Mouse (Mus musculus): ENCODE data around the gene Grb10. TPM values are rescaled to one million over a fixed set of nuclear protein-coding genes. Genes with fewer than 3 reads are reported as not detected.
A peak's percentile ranks its signal among the peaks of the same experiment; 100 is the strongest.

Grb10 gene
- polyA plus RNA-seq, 1 experiment from 2014 or later: 45.9 TPM

DNA sequence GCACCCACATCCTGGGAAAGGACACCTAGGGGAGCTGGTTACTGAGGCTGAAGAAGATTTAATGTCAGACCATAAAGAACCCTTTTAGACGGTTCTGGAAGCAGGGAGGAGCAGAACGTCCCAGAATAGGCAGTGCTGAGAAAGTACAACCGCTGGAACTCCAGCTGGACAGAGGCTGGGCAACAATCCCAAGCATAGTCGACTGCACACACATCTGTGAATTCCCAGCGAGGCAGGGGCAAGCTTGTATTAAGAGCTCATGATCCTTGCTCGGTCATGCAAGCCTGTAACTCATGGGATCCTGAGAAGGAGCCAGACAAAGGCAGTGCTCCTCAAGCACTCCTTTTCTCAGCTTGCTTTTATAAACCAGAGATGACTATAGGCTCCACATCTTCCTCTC lies 69.7 kb downstream of the Grb10 start:
- Histone ChIP-seq H3K9ac (ENCODE audit: low read depth, low read length) (no peak overlapping the region), H3K9me3 (ENCODE audit: control insufficient read depth) (no peaks in the 10 kb centered on the region), H3K4me2 (replicated peaks; ENCODE audit: low read depth) (no peak overlapping the region), H3K4me1 (replicated peaks; ENCODE audit: control insufficient read depth, insufficient read depth, low read length) (no peaks in the 10 kb centered on the region), H3K36me3 (ENCODE audit: control insufficient read depth, insufficient read depth) (no peaks in the 10 kb centered on the region), H3K27me3 (replicated peaks; ENCODE audit: control insufficient read depth, insufficient read depth, low read length) (no peaks in the 10 kb centered on the region), H3K27ac (ENCODE audit: low read depth, low read length) (0 out of 2 replicates have a peak overlapping the region, but pooled peaks have one; percentile 15), H3K4me3 (ENCODE audit: low read depth, low read length) (no peak overlapping the region)
- no peak for ATAC-seq
- TF ChIP-seq CTCF (IDR thresholded peaks at IDR 0.05; ENCODE audit: low read depth): no peak
- 59% methylated on average over 6 of the region's 6 CpGs for WGBS

DNA sequence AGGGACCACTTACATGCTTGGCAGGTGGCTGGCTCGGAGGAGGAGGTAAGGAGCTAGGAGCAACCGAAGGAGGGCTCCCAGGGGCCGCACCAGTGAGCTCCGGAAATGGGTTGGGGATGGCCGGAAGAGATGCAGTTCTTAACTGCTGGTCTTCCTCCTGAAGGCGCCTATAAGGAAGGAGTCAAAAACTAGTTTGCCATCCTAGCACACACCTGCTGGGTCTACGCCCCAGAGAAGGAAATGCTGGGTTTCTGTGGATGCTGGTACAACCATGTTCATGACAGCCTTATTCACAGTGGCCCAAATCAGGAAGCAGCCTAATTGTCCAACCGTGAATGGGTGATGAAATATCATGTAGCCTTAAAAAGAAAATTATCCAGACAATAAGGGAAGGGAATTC lies 71.0 kb downstream of the Grb10 start:
- Histone ChIP-seq H3K36me3 (ENCODE audit: control insufficient read depth, insufficient read depth) (no peaks in the 10 kb centered on the region), H3K27ac (ENCODE audit: low read depth, low read length) (no peak overlapping the region), H3K27me3 (replicated peaks; ENCODE audit: control insufficient read depth, insufficient read depth, low read length) (no peaks in the 10 kb centered on the region), H3K9me3 (ENCODE audit: control insufficient read depth) (no peaks in the 10 kb centered on the region), H3K9ac (ENCODE audit: low read depth, low read length) (no peak overlapping the region), H3K4me3 (ENCODE audit: low read depth, low read length) (no peak overlapping the region), H3K4me2 (replicated peaks; ENCODE audit: low read depth) (no peak overlapping the region), H3K4me1 (replicated peaks; ENCODE audit: control insufficient read depth, insufficient read depth, low read length) (no peaks in the 10 kb centered on the region)
- ATAC-seq: no peak
- no peak for TF ChIP-seq CTCF (IDR thresholded peaks at IDR 0.05; ENCODE audit: low read depth)
- WGBS: 89% methylated on average over 8 of the region's 8 CpGs

DNA sequence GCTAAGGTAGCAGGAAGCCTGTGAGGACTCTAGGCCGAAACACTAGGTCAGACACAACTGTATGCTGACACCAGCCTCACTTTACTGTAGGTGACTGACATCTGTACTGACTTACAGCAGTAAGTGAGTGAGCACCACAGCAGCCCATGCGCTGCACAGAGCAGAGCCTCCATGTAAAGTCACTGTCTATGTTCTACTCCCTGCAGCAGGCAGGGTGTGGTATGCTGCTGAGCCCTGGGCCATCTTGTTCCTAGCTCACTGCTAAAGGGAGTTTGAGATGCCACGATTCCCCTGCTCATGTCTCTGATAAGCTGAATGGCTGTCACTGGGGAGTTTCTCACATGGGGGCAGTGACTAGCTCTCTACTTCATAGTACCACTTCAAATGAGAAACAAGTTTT lies 72.3 kb downstream of the Grb10 start:
- Histone ChIP-seq H3K9ac (ENCODE audit: low read depth, low read length) (no peak overlapping the region), H3K9me3 (ENCODE audit: control insufficient read depth) (no peaks in the 10 kb centered on the region), H3K4me3 (ENCODE audit: low read depth, low read length) (no peak overlapping the region), H3K36me3 (ENCODE audit: control insufficient read depth, insufficient read depth) (no peaks in the 10 kb centered on the region), H3K27me3 (replicated peaks; ENCODE audit: control insufficient read depth, insufficient read depth, low read length) (no peaks in the 10 kb centered on the region), H3K4me2 (replicated peaks; ENCODE audit: low read depth) (no peak overlapping the region), H3K27ac (ENCODE audit: low read depth, low read length) (no peak overlapping the region), H3K4me1 (replicated peaks; ENCODE audit: control insufficient read depth, insufficient read depth, low read length) (0 out of 2 replicates have a peak, but pooled peaks cover 5% of the 10 kb centered on the region)
- no peak for ATAC-seq
- no peak for TF ChIP-seq CTCF (IDR thresholded peaks at IDR 0.05; ENCODE audit: low read depth)
- 78% methylated on average over 3 of the region's 3 CpGs for WGBS

DNA sequence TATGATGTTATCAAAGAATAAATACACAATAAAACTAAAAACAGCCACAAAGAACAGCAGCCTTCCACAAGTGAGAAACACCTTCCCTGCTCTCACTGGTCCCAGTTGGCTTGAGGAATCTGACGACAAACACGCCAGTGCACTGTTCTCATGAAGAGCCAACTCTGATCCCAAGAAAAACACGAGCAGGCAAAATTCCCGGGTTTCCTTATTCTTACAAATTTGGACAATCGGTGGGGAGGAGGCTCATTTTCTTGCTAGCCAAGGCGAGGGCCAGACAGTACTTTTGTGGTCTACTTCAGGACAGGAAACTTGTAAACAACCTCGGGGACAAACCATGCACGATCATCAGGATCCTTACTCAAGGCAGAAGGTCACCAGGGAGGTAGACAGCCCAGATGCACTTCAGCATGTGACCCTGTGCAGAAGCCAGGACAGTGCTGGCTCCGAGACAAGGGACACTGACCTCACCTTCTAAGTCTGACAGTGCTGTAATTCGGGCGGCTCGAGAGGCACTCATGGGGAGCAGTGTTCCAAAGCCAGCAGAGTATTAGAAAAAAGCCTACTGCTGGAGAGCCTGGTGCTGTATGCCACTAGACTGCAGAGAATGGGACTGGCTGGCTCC lies 72.9 kb downstream of the Grb10 start:
- H3K36me3 ChIP-seq (ENCODE audit: control insufficient read depth, insufficient read depth): no peaks in the 10 kb centered on the region
- no peak overlapping the region for H3K4me3 ChIP-seq (ENCODE audit: low read depth, low read length)
- no peak overlapping the region for H3K9ac ChIP-seq (ENCODE audit: low read depth, low read length)
- H3K4me2 ChIP-seq (replicated peaks; ENCODE audit: low read depth): no peak overlapping the region
- no peak for TF ChIP-seq CTCF (IDR thresholded peaks at IDR 0.05; ENCODE audit: low read depth)
- H3K27ac ChIP-seq (ENCODE audit: low read depth, low read length): no peak overlapping the region
- 60% methylated on average over 12 of the region's 12 CpGs for WGBS
- no peak for ATAC-seq
- H3K4me1 ChIP-seq (replicated peaks; ENCODE audit: control insufficient read depth, insufficient read depth, low read length): 0 out of 2 replicates have a peak, but pooled peaks cover 5% of the 10 kb centered on the region
- no peaks in the 10 kb centered on the region for H3K27me3 ChIP-seq (replicated peaks; ENCODE audit: control insufficient read depth, insufficient read depth, low read length)
- no peaks in the 10 kb centered on the region for H3K9me3 ChIP-seq (ENCODE audit: control insufficient read depth)

DNA sequence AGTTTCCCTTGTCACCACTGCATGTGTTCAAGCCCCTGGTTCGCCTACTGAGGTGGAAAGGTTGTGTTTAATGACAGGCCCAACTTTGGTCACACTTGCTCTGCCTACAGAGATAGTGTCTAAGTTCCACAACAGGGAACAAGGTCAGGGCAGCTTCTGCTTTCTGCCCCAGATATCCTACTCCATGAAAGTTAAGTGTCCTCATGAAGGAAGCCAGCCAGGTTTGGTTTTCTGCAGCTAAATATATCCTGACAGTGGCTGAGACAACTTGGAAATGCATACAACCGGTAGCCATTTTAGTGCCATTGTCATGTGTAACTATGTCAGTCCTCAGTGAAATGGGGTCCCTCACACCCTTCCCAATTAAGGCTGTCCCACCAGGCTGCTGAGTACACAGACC lies 73.8 kb downstream of the Grb10 start:
- Histone ChIP-seq H3K36me3 (ENCODE audit: control insufficient read depth, insufficient read depth) (no peaks in the 10 kb centered on the region), H3K27me3 (replicated peaks; ENCODE audit: control insufficient read depth, insufficient read depth, low read length) (no peaks in the 10 kb centered on the region), H3K9ac (ENCODE audit: low read depth, low read length) (no peak overlapping the region), H3K4me1 (replicated peaks; ENCODE audit: control insufficient read depth, insufficient read depth, low read length) (0 out of 2 replicates have a peak, but pooled peaks cover 5% of the 10 kb centered on the region), H3K4me3 (ENCODE audit: low read depth, low read length) (no peak overlapping the region), H3K27ac (ENCODE audit: low read depth, low read length) (no peak overlapping the region), H3K9me3 (ENCODE audit: control insufficient read depth) (no peaks in the 10 kb centered on the region), H3K4me2 (replicated peaks; ENCODE audit: low read depth) (no peak overlapping the region)
- WGBS: 90% methylated on average over 2 of the region's 2 CpGs
- TF ChIP-seq CTCF (IDR thresholded peaks at IDR 0.05; ENCODE audit: low read depth): no peak
- ATAC-seq: no peak

DNA sequence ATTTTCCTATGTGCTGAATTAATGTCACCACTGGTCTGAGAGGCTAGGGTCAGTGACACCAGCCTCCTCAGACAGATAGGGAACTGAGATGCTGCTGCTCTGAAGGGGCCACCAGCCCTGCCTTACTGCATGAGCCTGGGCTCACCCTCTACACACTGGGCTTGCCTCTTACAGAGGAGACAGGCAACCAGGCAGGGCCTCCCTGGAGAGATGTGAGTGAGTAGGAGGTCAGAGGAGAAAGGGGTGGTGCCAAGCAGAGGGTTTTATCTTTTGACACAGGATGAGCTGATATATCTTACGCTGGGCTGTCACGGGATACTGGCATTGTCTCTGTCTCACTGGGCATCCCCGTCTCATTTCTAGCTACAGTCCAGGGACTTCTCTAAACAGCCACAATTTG lies 74.9 kb downstream of the Grb10 start:
- Histone ChIP-seq H3K4me1 (replicated peaks; ENCODE audit: control insufficient read depth, insufficient read depth, low read length) (0 out of 2 replicates have a peak, but pooled peaks cover 5% of the 10 kb centered on the region), H3K4me3 (ENCODE audit: low read depth, low read length) (no peak overlapping the region), H3K27ac (ENCODE audit: low read depth, low read length) (no peak overlapping the region), H3K4me2 (replicated peaks; ENCODE audit: low read depth) (no peak overlapping the region), H3K9ac (ENCODE audit: low read depth, low read length) (no peak overlapping the region), H3K9me3 (ENCODE audit: control insufficient read depth) (no peaks in the 10 kb centered on the region), H3K27me3 (replicated peaks; ENCODE audit: control insufficient read depth, insufficient read depth, low read length) (no peaks in the 10 kb centered on the region), H3K36me3 (ENCODE audit: control insufficient read depth, insufficient read depth) (no peaks in the 10 kb centered on the region)
- no peak for TF ChIP-seq CTCF (IDR thresholded peaks at IDR 0.05; ENCODE audit: low read depth)
- no peak for ATAC-seq
- 77% methylated on average over 3 of the region's 3 CpGs for WGBS

Data from intestine, postnatal 0 days (tissue).